Mouse (Mus musculus): ENCODE data around the gene Abt1.

DNA sequence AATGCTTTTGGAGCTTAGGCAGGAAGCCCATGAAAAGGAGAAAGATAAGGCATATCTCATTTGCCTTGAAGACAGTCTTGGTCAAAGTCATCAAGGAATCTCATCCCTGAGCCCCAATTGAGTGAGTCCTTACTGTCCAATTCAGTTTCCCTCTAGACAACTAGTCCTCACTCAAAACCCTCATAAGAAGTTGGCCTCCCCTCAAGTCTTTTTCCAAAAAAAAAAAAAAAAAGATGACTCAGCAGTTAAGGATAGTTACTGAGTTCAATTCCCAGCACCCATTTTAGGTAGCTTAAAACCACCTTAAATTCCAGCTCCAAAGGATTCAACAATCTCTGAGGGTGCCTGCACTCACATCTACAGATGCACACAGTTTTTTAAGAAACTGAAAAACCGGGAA, 40.5 kb downstream of the Abt1 start:
- TF ChIP-seq CTCF (IDR thresholded peaks at IDR 0.05) (no peak), EP300 (IDR thresholded peaks at IDR 0.05) (no peak)
